Mouse (Mus musculus) kidney, postnatal 0 days (tissue): ENCODE data around the gene Mdfi. TPM values are rescaled to one million over a fixed set of nuclear protein-coding genes. Genes with fewer than 3 reads are reported as not detected.

Experiments
- ATAC-seq: fragments of 200-750 bp; cut with Nextera tagmentation; replicated peaks from 2 replicates; pipeline ENCODE4 v1.8.0; 2017; ENCODE audit warnings: low read depth, moderate number of reproducible peaks, moderate TSS enrichment, moderate library complexity; ENCODE audit not compliant: low FRiP score
- DNase-seq: peaks from one replicate; pipeline ENCODE4 v3.0.0-alpha.2; 2016; ENCODE audit warnings: low spot score
- H3K27ac ChIP-seq: fragments of 300-500 bp; sonication (generic); 2 replicates; pipeline ENCODE4 v1.5.1; 2014; ENCODE audit warnings: mild to moderate bottlenecking
- H3K27me3 ChIP-seq: fragments of 300-500 bp; sonication (generic); 2 replicates; pipeline ENCODE4 v1.6.1; 2014; ENCODE audit warnings: low read length, mixed read lengths; ENCODE audit not compliant: insufficient read depth
- H3K36me3 ChIP-seq: fragments of 300-500 bp; sonication (generic); 2 replicates; pipeline ENCODE4 v1.6.1; 2014; ENCODE audit warnings: low read length, mixed read lengths; ENCODE audit not compliant: insufficient read depth
- H3K4me1 ChIP-seq: fragments of 300-500 bp; sonication (generic); replicated peaks from 2 replicates; pipeline ENCODE4 v1.6.1; 2014; ENCODE audit warnings: antibody characterized with exemption, low read length, mixed read lengths; ENCODE audit not compliant: insufficient read depth
- H3K4me2 ChIP-seq: fragments of 300-500 bp; sonication (generic); 2 replicates; pipeline ENCODE4 v1.6.1; 2014; ENCODE audit warnings: mild to moderate bottlenecking, low read length, moderate library complexity, mixed read lengths
- H3K4me3 ChIP-seq: fragments of 300-500 bp; sonication (generic); replicated peaks from 2 replicates; pipeline ENCODE4 v1.5.1; 2014; ENCODE audit warnings: low read depth, low read length
- H3K9ac ChIP-seq: fragments of 300-500 bp; sonication (generic); 2 replicates; pipeline ENCODE4 v1.6.1; 2014; ENCODE audit warnings: low read depth, low read length
- H3K9me3 ChIP-seq: fragments of 300-500 bp; sonication (generic); replicated peaks from 2 replicates; pipeline ENCODE4 v1.6.1; 2016; ENCODE audit warnings: low read length, inconsistent platforms, mixed read lengths
- CTCF ChIP-seq: IDR thresholded peaks from 2 replicates; pipeline ENCODE4 v1.5.1; 2016; ENCODE audit warnings: antibody characterized with exemption, low read depth, mild to moderate bottlenecking, moderate library complexity
- WGBS: fragments of 180-500 bp; shearing (Covaris S2); extraction: QIAGEN DNeasy Blood & Tissue Kit; methylation state at CpG from one replicate; pipeline ENCODE4 v1.1.7; 2014; 5-methylcytosine and 5-hydroxymethylcytosine counted together
- polyA plus RNA-seq: library from polyadenylated mRNA; unstranded; fragments of >200 nt; fragmentation: Nextera tagmentation; extraction: Ambion mirVana; gene quantifications from 2 replicates; pipeline ENCODE4 v1.2.1, GENCODE M21; 2015

The Mdfi gene
- polyA plus RNA-seq, 1 experiment from 2014 or later = 6.2 TPM

DNA sequence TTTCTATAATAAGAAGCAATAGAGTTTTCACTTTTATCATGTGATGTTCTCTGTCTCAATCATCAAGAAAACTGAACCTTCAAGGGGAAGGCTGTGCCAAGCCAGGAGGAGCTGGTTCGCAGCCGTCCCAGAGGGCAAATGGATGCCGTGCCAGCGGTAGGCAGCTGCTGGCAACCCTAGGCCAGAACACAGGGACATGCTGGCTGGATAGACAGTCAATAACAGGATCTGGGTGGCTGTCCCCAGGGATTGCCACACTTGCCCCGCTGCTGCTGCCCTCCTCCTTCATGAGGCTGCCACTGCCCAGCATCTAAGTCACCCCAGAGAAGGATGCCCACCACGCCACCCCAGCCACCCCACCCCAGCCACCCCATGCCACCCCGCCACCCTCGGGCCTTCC lies 7.0 kb upstream of the Mdfi start:
- no peak overlapping the region for H3K9ac ChIP-seq
- DNase-seq (no peak), ATAC-seq (no peak)
- 87% methylated on average over 8 of the region's 8 CpGs for WGBS
- H3K27ac ChIP-seq = no peak overlapping the region
- no peaks in the 10 kb centered on the region for H3K9me3 ChIP-seq
- no peaks in the 10 kb centered on the region for H3K27me3 ChIP-seq
- H3K4me1 ChIP-seq = peaks cover 4% of the 10 kb centered on the region; the same call in 1 of the 2 replicates
- H3K4me2 ChIP-seq = no peak overlapping the region
- no peak overlapping the region for H3K4me3 ChIP-seq
- no peak for TF ChIP-seq CTCF
- H3K36me3 ChIP-seq = no peaks in the 10 kb centered on the region

- ATAC-seq = no peak
- Histone ChIP-seq H3K9me3 (no peaks in the 10 kb centered on the region), H3K27me3 (peaks cover 6% of the 10 kb centered on the region; the same call in 1 of the 2 replicates), H3K4me2 (no peak overlapping the region), H3K27ac (no peak overlapping the region), H3K9ac (no peak overlapping the region), H3K36me3 (no peaks in the 10 kb centered on the region), H3K4me3 (no peak overlapping the region), H3K4me1 (peaks cover 11% of the 10 kb centered on the region; the same call in 1 of the 2 replicates)
- WGBS = 36% methylated on average over 6 of the region's 6 CpGs
- DNase-seq = peak; percentile 35
- no peak for TF ChIP-seq CTCF
Observed at GRCm38 (mm10) chr17:47837808-47838207, 3.3 kb upstream of the Mdfi start.

GRCm38 (mm10) chr17:47833628-47834481 lies 636 bp downstream of the Mdfi start:
- 2% methylated on average over 45 of the region's 45 CpGs for WGBS
- Histone ChIP-seq H3K27me3 (peaks cover 10% of the 10 kb centered on the region; the same call in 1 of the 2 replicates), H3K9me3 (no peaks in the 10 kb centered on the region), H3K4me2 (peak overlapping the region; percentile 91), H3K4me3 (peak overlapping the region; percentile 69), H3K36me3 (no peaks in the 10 kb centered on the region), H3K27ac (peak overlapping the region; percentile 32), H3K4me1 (peaks cover 7% of the 10 kb centered on the region), H3K9ac (peak overlapping the region; percentile 67)
- peak; percentile 39 for DNase-seq
- ATAC-seq = no peak
- TF ChIP-seq CTCF = no peak

DNA sequence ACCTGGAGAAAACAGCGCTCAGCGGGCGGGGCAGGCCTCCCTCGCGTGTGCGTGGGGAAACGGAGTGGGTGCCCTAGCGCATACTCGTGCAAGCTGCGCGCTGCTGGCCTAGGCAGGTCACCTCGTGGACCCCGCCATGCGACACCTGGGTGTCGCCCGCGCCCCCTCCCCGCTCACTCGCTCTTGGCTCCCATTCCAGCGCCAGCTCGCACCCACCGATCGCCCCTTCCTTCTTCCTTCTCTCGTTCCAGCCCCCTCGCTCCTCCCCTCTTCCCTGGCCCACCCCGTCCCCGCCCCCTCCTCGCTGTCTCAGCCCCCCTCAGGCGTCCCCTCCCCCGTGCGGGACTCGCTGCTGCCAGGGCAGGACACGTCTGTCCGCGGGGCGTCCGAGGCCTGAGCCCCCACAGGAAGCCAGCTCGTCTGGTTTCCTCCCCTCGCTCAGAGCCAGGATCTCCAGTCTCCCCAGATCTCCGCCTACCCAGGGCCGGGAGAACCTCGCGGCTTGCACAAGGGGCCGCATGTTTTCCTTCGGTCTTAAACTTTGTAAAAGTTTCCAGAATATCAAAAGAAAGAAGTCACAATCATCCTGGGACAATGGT lies 1.4 kb downstream of the Mdfi start:
- H3K4me2 ChIP-seq = peak overlapping the region; percentile 91
- peaks cover 10% of the 10 kb centered on the region; the same call in 1 of the 2 replicates for H3K27me3 ChIP-seq
- peak overlapping the region; percentile 32; the same call in 1 of the 2 replicates for H3K27ac ChIP-seq
- H3K4me1 ChIP-seq = peaks cover 7% of the 10 kb centered on the region
- 2% methylated on average over 36 of the region's 45 CpGs for WGBS
- H3K9ac ChIP-seq = peak overlapping the region; percentile 67
- no peaks in the 10 kb centered on the region for H3K36me3 ChIP-seq
- ATAC-seq (peak; percentile 50; the same call in 1 of the 2 replicates), DNase-seq (peak; percentile 83)
- no peak for TF ChIP-seq CTCF
- peak overlapping the region; percentile 69 for H3K4me3 ChIP-seq
- H3K9me3 ChIP-seq = no peaks in the 10 kb centered on the region

DNA sequence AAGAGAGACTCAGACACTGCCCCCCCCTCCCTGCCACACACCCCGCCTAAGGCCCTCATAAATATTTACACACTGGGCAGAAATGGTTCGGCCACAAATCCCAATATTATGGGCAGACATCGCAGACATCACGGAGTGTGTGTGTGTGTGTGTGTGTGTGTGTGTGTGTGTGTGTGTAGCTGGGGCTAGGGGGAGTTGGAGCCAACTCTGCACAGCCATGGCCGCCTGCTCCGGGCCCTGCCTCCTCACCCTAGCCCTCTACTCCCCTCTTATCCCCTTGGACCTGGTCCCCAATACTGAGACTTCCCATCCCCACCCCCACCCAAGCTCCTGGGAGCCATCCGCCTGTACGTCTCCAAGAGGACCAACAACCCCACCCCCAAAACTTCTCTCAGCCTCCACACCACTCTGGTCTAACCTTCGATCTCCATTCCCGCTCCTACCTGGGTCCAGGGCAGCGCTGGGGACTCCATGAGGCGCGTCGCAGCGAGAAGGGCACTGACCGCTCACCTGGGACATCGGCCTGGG lies 1.9 kb downstream of the Mdfi start:
- H3K27ac ChIP-seq = peak overlapping the region; percentile 32; the same call in 1 of the 2 replicates
- H3K9me3 ChIP-seq = no peaks in the 10 kb centered on the region
- H3K4me2 ChIP-seq = peak overlapping the region; percentile 91
- peak overlapping the region; percentile 67 for H3K9ac ChIP-seq
- no peaks in the 10 kb centered on the region for H3K36me3 ChIP-seq
- ATAC-seq (peak; percentile 67), DNase-seq (no peak)
- peaks cover 10% of the 10 kb centered on the region; the same call in 1 of the 2 replicates for H3K27me3 ChIP-seq
- H3K4me1 ChIP-seq = peaks cover 7% of the 10 kb centered on the region
- TF ChIP-seq CTCF = no peak
- peak overlapping the region; percentile 69 for H3K4me3 ChIP-seq
- 2% methylated on average over 17 of the region's 17 CpGs for WGBS

DNA sequence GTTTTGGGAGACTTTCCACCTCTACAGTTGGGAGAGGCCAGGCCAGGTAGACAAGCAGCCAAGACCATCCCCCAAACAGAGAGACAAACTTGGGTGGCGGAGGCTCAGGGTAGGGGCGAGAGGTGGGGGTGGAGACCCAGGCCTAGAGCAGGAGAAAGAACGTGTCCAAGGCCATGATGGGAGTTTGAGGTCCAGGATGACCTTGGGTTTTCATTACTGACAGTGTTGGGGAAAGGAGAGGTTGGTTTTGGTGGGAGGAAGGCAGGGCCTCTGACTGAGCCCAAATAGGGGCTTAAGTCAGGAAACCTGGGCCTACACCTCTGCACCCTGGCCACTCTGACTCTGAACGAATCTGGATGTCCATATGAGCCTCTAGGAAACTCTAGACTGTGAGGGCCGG lies 2.7 kb downstream of the Mdfi start:
- ATAC-seq = no peak
- H3K27me3 ChIP-seq = peaks cover 10% of the 10 kb centered on the region; the same call in 1 of the 2 replicates
- no peak for DNase-seq

More for the DNA sequence above, 2.7 kb downstream of the Mdfi start:
- Histone ChIP-seq H3K4me3 (peak overlapping the region; percentile 69), H3K4me2 (peak overlapping the region; percentile 91), H3K9me3 (no peaks in the 10 kb centered on the region), H3K9ac (no peak overlapping the region), H3K36me3 (no peaks in the 10 kb centered on the region), H3K4me1 (peaks cover 7% of the 10 kb centered on the region), H3K27ac (no peak overlapping the region)
- TF ChIP-seq CTCF = no peak
- WGBS = 48% methylated on average over 5 of the region's 5 CpGs
